Mouse (Mus musculus): Measurements from ENCODE around the gene Zc3h13. TPM values are rescaled to one million over a fixed set of nuclear protein-coding genes. Genes with fewer than 3 reads are reported as not detected.

The Zc3h13 gene
- polyA plus RNA-seq, 1 experiment: 7.0 TPM

DNA sequence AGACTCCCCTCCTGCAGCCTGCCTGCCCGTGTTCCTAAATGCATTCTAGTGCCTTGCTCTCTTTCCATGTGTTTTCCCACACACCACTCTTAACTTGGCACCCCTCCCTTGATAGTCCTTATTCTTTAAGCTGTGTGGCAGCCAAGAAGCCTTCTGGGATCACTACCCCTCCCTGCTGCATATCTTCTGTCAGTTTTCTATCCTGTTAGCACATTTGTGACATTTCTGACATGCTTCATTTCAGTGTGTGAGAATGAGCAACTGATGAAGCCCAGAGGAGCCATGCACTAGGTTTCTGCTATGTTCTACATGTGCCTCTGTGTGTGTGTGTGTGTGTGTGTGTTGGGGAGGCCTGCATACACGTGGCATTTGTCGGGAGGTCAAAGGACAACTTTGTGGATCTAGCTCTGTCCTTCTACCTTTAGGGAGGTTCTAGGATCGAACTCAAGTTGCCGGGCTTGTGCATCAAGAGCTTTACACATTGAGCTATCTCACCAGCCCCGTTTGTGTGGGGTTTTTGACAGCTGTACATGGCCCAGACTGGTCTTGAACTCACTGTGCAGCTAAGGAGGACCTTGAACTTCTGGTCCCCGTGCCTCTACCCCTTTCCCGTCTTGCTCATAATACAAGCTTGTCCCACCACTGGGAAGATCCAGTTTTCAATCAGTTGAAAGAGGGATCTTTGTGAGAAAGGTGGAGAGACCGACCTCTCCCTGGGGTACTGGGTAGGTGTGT is 81.3 kb downstream of the Zc3h13 start:
- H3K4me3 ChIP-seq (ENCODE audit: insufficient read depth, low read depth, low read length): no peak overlapping the region
- no peaks in the 10 kb centered on the region for H3K27me3 ChIP-seq (replicated peaks; ENCODE audit: control insufficient read depth, insufficient read depth, low read length)
- H3K4me1 ChIP-seq (ENCODE audit: control insufficient read depth, insufficient read depth, low read length): no peaks in the 10 kb centered on the region
- no peak for DNase-seq
- H3K27ac ChIP-seq (ENCODE audit: insufficient read depth, low read depth, low read length): no peak overlapping the region
- WGBS: 83% methylated on average over 9 of the region's 9 CpGs
- TF ChIP-seq POLR2A (IDR thresholded peaks at IDR 0.05; ENCODE audit: low read depth, low read length): no peak
- TF ChIP-seq CTCF (conservative IDR thresholded peaks at IDR 0.05; ENCODE audit: insufficient read depth, insufficient read length, low read depth, low read length): no peak
- H3K36me3 ChIP-seq (ENCODE audit: control insufficient read depth, insufficient read depth, low read length): no peaks in the 10 kb centered on the region

DNA sequence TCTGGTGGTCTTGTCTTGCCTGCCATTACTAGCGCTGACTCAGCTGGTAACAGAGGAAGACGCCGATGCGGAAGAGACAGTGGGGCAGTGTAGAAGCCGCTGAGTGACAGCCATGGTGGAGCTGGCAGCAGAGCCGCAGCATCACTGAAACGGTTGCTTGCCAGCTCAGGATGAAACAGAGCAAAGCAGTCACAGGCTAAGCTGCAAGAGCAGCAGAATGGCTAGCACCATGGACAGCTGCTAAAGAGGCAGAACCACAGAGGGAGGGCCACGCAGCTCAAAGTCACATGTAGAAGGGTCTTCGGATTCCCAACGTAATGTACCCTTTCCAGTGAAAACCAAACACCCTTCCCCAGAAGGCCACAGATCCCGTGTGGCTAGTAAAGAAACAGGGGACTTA is 82.6 kb downstream of the Zc3h13 start:
- Histone ChIP-seq H3K36me3 (ENCODE audit: control insufficient read depth, insufficient read depth, low read length) (no peaks in the 10 kb centered on the region), H3K27ac (ENCODE audit: insufficient read depth, low read depth, low read length) (no peak overlapping the region), H3K4me3 (ENCODE audit: insufficient read depth, low read depth, low read length) (no peak overlapping the region), H3K27me3 (replicated peaks; ENCODE audit: control insufficient read depth, insufficient read depth, low read length) (no peaks in the 10 kb centered on the region), H3K4me1 (ENCODE audit: control insufficient read depth, insufficient read depth, low read length) (no peaks in the 10 kb centered on the region)
- WGBS: 20% methylated on average over 11 of the region's 11 CpGs
- DNase-seq: no peak
- no peak for TF ChIP-seq POLR2A (IDR thresholded peaks at IDR 0.05; ENCODE audit: low read depth, low read length)
- TF ChIP-seq CTCF (conservative IDR thresholded peaks at IDR 0.05; ENCODE audit: insufficient read depth, insufficient read length, low read depth, low read length): no peak

DNA sequence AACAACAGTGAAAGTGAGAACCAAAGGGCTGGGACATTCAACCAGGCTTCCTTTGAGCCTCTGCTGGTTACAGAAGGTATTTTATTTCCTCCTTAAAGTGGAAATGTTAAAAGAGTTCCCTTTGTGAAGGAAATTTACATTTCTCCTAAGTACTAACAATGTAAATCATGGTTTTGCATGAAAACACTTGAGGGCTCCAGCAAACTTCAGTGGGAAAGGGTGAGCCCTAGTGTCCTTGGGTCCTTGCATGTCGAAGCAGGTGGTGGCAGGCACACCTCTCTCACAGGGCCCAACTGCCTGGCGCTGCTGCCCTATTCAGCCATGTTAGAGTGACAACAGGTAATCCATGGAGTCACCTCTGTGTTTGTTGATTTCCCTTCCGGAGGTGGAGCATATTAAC is 83.3 kb downstream of the Zc3h13 start:
- H3K27ac ChIP-seq (ENCODE audit: insufficient read depth, low read depth, low read length): no peak overlapping the region
- no peaks in the 10 kb centered on the region for H3K36me3 ChIP-seq (ENCODE audit: control insufficient read depth, insufficient read depth, low read length)
- DNase-seq: no peak
- H3K4me1 ChIP-seq (ENCODE audit: control insufficient read depth, insufficient read depth, low read length): no peaks in the 10 kb centered on the region
- no peak for TF ChIP-seq POLR2A (IDR thresholded peaks at IDR 0.05; ENCODE audit: low read depth, low read length)
- no peak for TF ChIP-seq CTCF (conservative IDR thresholded peaks at IDR 0.05; ENCODE audit: insufficient read depth, insufficient read length, low read depth, low read length)
- no peaks in the 10 kb centered on the region for H3K27me3 ChIP-seq (replicated peaks; ENCODE audit: control insufficient read depth, insufficient read depth, low read length)
- no peak overlapping the region for H3K4me3 ChIP-seq (ENCODE audit: insufficient read depth, low read depth, low read length)
- WGBS: 51% methylated on average over 3 of the region's 3 CpGs

DNA sequence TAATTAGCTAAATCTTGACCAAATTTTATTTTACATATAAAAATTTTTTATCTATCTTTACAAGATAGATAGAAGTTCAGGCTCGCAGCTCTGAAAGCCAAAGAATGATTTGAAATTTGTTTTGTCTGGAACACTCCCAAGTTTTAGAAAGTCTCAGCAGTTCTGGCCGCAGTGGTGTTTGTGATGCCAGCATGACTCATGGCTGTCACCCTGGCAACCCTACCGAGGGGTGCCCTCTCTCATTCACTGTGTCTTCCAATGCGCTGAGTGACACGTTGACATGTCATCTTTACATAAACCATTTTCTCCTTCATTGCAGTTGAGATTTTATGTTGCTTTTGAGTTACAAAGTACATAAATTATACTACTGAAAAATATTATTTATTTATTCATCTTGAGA is 85.7 kb downstream of the Zc3h13 start:
- DNase-seq: no peak
- Histone ChIP-seq H3K4me3 (ENCODE audit: insufficient read depth, low read depth, low read length) (no peak overlapping the region), H3K27me3 (replicated peaks; ENCODE audit: control insufficient read depth, insufficient read depth, low read length) (no peaks in the 10 kb centered on the region), H3K27ac (ENCODE audit: insufficient read depth, low read depth, low read length) (no peak overlapping the region), H3K36me3 (ENCODE audit: control insufficient read depth, insufficient read depth, low read length) (no peaks in the 10 kb centered on the region), H3K4me1 (ENCODE audit: control insufficient read depth, insufficient read depth, low read length) (no peaks in the 10 kb centered on the region)
- TF ChIP-seq POLR2A (IDR thresholded peaks at IDR 0.05; ENCODE audit: low read depth, low read length): no peak
- TF ChIP-seq CTCF (conservative IDR thresholded peaks at IDR 0.05; ENCODE audit: insufficient read depth, insufficient read length, low read depth, low read length): no peak
- WGBS: 72% methylated on average over 5 of the region's 5 CpGs

DNA sequence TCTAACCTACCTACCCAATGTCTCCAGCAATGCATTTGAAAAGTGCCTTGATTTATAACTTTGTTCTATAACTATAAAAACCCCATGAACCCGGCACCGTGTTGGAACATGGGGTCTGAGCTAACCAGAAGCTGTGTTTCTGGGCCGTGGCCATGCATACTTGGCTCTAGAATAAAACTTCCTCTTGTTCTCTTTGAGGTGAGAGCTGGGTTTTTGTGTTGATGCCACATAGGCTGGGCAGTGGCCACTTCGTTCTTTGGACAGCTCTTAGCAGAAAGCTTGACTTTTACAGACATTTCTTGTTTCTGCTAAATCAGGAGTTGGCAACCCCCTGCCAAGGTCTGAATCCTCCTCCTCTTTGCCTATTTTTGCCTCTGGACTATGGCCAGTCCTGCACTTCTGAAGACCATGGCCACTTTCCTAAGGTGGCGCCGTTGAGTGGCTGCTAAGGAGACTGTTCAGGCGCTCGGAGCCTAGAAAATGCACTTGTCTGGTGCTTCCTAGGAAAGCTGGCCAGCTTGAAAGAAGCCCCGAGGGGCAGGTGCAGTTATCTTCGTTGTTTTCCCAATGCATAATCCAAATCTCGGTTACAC is 90.9 kb downstream of the Zc3h13 start:
- H3K4me3 ChIP-seq (ENCODE audit: insufficient read depth, low read depth, low read length): no peak overlapping the region
- TF ChIP-seq CTCF (conservative IDR thresholded peaks at IDR 0.05; ENCODE audit: insufficient read depth, insufficient read length, low read depth, low read length): no peak
- no peak for TF ChIP-seq POLR2A (IDR thresholded peaks at IDR 0.05; ENCODE audit: low read depth, low read length)
- H3K4me1 ChIP-seq (ENCODE audit: control insufficient read depth, insufficient read depth, low read length): no peaks in the 10 kb centered on the region
- H3K27ac ChIP-seq (ENCODE audit: insufficient read depth, low read depth, low read length): no peak overlapping the region
- WGBS: 74% methylated on average over 11 of the region's 11 CpGs
- H3K36me3 ChIP-seq (ENCODE audit: control insufficient read depth, insufficient read depth, low read length): no peaks in the 10 kb centered on the region
- no peak for DNase-seq
- H3K27me3 ChIP-seq (replicated peaks; ENCODE audit: control insufficient read depth, insufficient read depth, low read length): no peaks in the 10 kb centered on the region

DNA sequence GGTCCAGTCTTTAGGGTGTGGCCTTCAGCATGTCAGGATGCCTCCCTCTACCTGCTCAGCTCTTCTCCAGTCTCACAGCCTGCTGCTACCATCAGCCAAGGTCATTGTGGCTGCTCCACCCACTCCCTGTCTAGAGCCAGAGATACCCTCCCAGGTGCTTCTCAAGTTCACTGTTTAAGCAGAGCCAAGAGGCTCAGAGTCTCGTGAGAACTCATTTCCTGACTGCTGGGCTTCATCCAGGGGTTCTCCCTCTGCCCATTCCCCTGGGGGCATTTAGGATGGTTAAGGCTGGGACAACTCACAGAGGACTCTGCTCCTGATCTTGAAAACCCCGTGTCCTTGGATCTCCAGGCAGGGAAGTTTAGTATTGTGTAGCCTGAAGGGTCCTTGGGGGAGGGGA is 92.1 kb downstream of the Zc3h13 start:
- no peaks in the 10 kb centered on the region for H3K36me3 ChIP-seq (ENCODE audit: control insufficient read depth, insufficient read depth, low read length)
- WGBS: 32% methylated on average over 2 of the region's 2 CpGs
- DNase-seq: no peak
- no peaks in the 10 kb centered on the region for H3K4me1 ChIP-seq (ENCODE audit: control insufficient read depth, insufficient read depth, low read length)
- H3K27ac ChIP-seq (ENCODE audit: insufficient read depth, low read depth, low read length): no peak overlapping the region
- H3K27me3 ChIP-seq (replicated peaks; ENCODE audit: control insufficient read depth, insufficient read depth, low read length): no peaks in the 10 kb centered on the region; the same call in 1 of the 2 replicates
- TF ChIP-seq POLR2A (IDR thresholded peaks at IDR 0.05; ENCODE audit: low read depth, low read length): no peak
- TF ChIP-seq CTCF (conservative IDR thresholded peaks at IDR 0.05; ENCODE audit: insufficient read depth, insufficient read length, low read depth, low read length): no peak
- no peak overlapping the region for H3K4me3 ChIP-seq (ENCODE audit: insufficient read depth, low read depth, low read length)

DNA sequence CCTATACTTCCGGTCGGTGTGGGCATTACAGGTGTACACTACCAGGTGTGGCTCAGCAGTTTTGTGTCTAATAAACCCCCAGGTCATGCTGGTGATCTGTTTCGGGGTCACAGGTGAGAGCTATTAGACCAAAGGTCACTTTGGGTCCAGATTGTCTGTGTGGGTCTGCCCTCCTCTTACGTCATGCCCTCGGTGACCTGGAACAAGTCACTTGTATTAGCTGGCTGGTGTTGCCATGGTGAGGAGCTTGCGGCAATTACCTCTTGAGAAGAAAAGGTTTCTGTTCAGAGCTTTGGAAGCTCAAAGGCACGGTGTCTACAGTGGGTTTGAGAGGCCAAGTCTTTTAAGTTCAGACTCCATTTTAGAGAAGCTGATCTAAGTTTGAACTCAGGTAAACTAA is 93.4 kb downstream of the Zc3h13 start:
- WGBS: 53% methylated on average over 7 of the region's 7 CpGs
- TF ChIP-seq CTCF (conservative IDR thresholded peaks at IDR 0.05; ENCODE audit: insufficient read depth, insufficient read length, low read depth, low read length) (no peak), POLR2A (IDR thresholded peaks at IDR 0.05; ENCODE audit: low read depth, low read length) (no peak)
- H3K4me1 ChIP-seq (ENCODE audit: control insufficient read depth, insufficient read depth, low read length): no peaks in the 10 kb centered on the region
- H3K27ac ChIP-seq (ENCODE audit: insufficient read depth, low read depth, low read length): no peak overlapping the region
- no peak for DNase-seq
- H3K4me3 ChIP-seq (ENCODE audit: insufficient read depth, low read depth, low read length): no peak overlapping the region
- H3K27me3 ChIP-seq (replicated peaks; ENCODE audit: control insufficient read depth, insufficient read depth, low read length): no peaks in the 10 kb centered on the region; the same call in 1 of the 2 replicates
- no peaks in the 10 kb centered on the region for H3K36me3 ChIP-seq (ENCODE audit: control insufficient read depth, insufficient read depth, low read length)

Other genes starting within 250 kb of the Zc3h13 start
- not detected in 2 replicates for gene Lrrc63, start 153.5 kb upstream of the Zc3h13 start, polyA plus RNA-seq (2012; rRNA removed)
- 7.3 and 13.7 TPM in 2 replicates for gene Lcp1, start 153.3 kb upstream of the Zc3h13 start, polyA plus RNA-seq (2012; rRNA removed)
- gene Cpb2, start 42.1 kb upstream of the Zc3h13 start, polyA plus RNA-seq (2012; rRNA removed): 2.0 and 2.6 TPM in 2 replicates
- gene Siah3, start 171.6 kb downstream of the Zc3h13 start, polyA plus RNA-seq (2012; rRNA removed): not detected in 2 replicates